Mouse (Mus musculus) layer of hippocampus, postnatal 36 days (tissue): Measurements from ENCODE around the gene Gm11011. TPM values are rescaled to one million over a fixed set of nuclear protein-coding genes. Genes with fewer than 3 reads are reported as not detected.
A peak's percentile ranks its signal among the peaks of the same experiment; 100 is the strongest.
"Not testable (repeated sequence)": the region's sequence is repeated elsewhere in the genome, so short reads cannot be mapped to it uniquely, and the experiment has no call there.

Source experiments
- DNase-seq, 2 experiments: peaks; one replicate each; pipeline ENCODE4 v3.0.0; 2022
- total RNA-seq, 2 experiments: library from RNA; stranded (reverse); gene quantifications; 2 replicates each; pipeline ENCODE4 v1.2.3; 2021

Gene Gm11011
- total RNA-seq: not detected

DNA sequence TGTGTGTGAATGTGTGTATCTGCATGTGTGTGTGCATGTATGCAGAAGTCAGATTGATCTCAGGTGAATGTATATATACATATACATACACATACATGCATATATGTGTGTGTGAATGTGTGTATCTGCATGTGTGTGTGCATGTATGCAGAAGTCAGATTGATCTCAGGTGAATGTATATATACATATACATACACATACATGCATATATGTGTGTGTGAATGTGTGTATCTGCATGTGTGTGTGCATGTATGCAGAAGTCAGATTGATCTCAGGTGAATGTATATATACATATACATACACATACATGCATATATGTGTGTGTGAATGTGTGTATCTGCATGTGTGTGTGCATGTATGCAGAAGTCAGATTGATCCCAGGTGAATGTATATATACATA lies at the start of gene Gm11011:
Gm11011 (minus strand) TSS at position 101 of the 400 bp plus-strand sequence.
- DNase-seq: not testable (repeated sequence)

DNA sequence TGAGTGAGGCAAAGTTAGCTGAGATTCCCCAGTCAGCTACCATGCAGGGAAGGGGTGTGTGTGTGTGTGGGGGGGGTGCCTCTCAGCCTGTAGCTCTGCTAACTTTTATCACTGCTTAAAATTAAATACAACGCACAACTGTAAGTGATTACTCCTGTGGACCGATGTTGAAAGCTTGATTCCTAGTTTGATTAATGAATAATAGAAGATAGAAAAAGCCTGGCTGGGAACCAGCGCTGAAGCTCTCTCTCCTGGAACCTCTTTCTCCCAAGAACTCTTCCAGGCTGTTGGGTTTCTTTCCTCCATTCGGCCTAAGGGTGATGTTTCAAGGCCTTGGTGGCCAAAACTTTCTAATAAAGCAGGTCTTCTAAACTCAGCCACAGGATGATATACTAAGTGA lies 48.9 kb upstream of the Gm11011 start:
- no peak for DNase-seq

DNA sequence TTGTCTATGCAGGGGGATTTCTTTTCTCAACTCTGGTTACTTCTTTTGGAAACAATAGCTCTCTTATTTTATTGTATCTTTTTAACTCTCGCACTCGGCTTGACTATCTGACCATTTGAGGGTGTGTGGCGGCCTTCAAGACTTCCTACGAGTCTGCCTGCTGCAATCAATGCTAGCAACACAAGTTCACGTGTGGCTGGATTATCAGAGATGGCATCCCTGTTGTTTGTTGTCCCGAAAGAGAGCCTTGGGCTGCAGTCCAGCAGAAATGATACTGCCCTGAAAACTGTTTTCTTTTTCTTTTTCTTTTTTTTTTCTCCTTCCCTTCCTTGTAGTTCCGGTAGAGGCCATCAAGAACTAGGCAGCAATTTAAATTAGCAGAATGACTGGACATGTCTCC lies 47.9 kb upstream of the Gm11011 start:
- DNase-seq: no peak

DNA sequence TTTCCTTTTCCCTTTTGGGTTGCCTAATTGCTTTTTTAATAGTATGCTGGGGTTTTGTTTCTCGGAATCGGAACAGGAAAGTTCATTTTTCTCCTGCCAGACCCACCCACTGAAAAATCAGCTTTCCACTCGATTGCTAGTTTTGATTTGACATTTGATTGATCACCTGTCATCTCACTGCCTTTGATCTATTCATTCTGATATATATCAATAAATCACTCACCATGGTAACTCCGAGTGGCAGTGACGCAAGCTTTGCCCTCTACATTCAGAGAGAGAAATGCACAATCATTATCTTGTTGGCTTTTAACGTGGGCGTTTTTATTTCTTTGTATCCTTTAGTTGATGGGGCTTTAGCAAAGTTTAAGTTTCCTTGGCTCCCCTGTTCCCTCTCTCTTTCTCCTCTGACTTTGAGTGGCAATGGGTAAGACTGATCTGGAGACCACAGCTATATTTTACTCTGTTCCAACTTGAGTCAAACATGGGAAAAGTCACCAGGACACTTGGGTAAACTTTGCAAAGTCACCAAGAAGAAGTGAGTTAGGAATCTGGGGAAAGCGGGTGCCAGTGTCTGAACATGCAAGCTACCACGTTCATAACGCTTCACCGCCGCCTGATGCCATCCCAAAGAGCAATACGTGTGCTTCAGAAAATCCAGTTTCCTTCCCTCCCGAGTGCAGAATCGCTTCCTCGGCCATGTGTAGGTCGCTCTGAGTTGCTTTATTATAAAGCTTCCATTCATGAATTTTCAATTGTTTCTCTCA lies 47.3 kb upstream of the Gm11011 start:
- no peak for DNase-seq

DNA sequence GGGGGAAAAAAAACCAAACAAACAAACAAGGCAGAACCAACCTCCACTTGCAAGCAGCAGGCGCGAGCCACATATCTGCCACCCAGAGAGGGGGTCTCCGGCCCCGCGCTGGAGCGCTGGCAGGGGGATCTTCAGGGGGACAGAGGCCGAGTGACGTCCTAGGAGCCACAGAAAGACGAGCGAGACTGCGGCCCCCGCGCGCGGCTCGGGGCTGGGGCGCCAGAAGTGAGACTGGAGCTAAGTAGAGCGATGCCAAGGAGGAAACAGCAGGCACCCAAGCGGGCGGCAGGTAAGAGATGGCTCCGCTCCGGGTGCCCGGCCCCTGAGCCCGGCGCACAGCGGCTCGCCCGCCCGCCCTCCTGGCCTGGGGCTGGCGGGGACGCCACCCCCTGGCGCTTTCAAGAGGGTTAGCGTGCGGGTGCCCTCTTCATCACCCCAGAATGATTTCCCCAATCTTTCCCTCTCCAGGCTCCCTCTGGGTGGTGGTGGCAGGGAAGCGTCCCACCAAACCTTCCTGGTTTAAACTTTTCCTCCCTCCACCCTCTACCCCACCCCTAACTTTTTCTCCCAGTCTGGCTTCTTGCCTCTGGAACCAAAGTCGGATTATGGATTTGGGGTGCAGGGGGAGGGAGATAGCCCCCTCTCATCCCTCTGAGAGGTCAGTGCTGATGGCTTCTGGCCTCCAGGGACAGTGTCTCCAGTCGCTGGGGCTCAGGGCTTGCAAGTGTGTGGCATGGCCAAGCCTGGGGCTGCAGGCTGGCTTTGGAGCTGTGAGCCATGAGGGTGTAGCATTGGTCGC lies 46.1 kb upstream of the Gm11011 start:
- peak; percentile 7 to 11 for DNase-seq

DNA sequence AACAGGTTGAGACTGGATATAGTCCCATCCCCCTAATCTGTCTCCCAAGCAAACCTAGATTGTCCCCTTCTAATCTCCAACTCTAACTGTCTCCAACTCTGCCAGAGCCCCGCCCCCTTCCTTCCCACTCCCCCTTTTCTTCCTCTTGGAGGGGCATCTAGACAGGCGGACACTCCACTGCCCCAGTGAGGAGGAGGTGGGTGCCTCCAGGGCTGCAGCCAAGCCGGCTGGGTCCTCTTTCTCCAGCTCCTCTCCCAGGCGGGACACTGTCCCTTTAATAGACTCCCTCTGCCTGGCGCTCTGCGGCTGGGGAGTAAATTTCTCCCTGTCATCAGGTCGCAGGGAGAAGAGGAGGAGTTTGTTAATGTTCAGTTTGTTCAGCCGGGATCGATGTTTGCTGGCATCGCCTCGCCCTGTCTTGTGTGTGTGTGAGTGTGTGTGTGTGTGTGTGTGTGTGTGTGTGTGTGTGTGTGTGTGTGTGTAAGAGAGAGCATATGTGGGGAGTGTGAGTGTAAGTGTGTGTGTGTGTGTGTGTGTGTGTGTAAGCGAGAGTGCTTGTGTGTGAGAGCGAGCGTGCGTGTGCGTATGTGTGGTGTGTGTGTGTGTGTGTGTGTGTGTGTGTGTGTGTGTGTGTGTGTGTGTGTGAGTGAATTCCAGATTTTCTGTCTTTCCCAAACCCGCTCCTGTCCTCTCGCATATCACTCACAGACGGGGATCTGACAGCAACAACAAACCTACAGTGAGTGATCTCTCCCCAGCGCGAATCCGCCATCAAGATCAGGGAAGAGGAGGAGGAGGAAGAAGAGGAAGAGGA lies 45.0 kb upstream of the Gm11011 start, which contains the start of gene Tshz2:
Tshz2 (plus strand) TSS at position 676 of the 814 bp plus-strand sequence.
- no peak for DNase-seq

DNA sequence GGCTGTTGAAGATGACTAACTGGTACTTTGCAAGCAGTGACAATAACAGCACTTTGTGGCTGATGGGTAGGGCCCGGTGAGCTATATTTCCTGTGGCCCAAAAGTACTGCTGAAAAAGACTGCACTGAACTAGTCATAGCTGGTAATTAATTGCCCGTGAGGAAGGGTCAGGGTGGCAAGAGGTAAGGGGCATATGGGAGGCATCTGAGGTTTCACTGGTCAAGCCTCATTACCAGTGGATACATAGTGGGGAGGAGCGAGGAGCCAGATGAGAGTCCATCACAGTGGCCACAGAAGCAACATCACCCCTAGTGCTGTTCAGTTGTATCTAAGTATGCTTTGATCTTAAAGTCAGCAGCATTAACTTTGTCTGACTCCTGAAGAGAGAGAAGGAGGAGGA lies 42.5 kb upstream of the Gm11011 start:
- no peak for DNase-seq

DNA sequence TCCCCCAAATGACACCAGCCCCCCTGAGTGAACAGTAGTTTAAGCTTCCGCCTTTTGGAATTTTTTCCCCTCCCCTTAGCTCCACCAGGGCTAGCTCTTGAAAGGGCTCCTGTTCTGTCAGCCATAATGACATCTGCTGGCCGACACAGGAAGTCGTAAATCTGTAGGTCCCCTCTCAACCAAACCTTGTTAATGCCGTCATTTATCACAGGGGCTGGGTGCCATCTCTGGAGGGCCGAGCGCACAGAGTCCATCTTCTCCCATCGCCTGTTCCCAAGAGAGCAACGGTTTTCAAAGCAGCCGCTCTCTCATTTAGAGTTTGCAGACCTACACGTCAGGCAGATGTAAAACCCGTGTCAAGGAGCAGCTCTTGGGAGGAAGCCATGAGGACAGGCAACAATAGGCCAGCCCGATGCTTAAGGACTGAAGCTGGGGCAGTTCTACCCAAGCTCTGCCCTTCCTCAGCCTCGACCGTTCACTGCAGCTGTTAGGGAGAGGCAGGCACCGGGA lies 33.7 kb upstream of the Gm11011 start:
- peak in 1 of 2 experiments; percentile 10 for DNase-seq

DNA sequence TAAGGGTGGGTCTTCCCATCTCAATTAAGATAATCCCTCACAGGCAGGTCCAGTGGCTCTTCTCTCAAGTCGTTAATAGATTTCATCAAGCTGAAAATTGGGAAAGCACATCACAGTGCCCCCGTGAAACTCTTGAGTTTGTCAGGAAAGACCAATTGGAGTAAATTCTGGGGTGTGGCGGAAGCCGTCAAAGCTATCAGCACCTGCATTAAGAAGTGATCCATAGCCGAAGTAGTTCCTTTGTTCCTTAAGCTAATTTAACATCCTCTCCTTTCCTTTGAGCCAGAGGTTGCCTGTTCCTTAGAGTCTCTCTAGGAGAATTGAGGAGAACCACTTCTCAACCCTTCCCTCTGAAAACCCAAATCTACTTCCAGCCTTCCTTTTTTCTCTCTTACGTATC lies 28.5 kb upstream of the Gm11011 start:
- no peak for DNase-seq

DNA sequence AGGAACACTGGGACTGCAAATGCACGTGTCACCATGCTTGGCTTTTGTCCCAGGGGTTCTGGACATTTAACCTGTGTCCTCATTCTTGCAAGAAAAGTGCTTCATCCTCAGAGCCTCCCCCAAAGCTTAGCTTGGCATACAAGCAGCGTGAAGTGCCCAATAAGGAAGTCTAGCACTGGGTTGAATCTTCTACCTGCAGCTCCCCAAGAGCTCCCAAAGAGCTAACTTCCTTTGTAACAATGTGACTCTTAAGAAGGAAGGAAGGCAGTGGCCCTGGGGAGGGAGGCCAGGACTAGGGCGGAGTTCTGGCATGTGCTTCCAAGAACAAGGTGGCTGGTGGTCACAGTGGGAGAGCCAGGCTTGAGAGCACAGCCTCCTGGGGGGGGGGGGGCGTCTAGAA lies 27.1 kb upstream of the Gm11011 start:
- DNase-seq: no peak

DNA sequence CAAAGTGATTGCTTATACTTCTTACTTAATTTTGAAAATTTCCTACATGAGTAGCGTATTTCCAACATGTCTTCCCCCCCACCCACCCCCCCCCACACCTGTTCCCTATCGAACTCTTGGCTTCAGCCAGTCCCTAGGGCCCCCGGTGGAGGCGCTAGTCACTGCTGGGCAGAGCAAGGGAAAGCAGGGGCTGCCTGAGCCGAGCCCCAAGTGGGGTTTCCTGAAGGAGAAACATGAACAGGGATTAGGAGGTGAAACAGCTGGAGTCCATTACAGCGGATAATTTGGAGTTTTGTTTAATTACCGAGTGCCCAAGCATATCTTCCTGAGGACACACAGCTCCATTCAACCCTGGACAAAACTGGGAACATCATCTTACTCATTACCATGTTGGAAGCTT lies 24.0 kb upstream of the Gm11011 start:
- DNase-seq: no peak

DNA sequence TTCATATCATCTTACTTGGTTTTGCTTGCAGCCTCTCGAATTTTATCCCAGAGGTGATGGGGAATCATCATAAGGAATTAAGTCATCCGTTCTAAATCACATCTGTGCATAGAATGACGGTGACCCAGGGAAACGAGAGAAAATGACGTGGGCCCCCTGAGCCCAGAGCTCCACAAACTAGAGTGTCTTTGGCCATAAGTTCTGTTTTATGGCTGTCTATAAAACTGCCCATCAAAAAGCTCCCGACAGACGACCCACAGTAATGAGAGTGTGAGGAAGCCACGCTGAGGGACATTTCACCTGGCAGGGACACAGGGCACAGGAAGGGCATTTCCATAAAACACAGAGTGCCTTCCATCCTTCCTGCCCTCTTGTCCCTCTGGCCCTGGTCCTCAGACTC lies 23.3 kb upstream of the Gm11011 start:
- no peak for DNase-seq

DNA sequence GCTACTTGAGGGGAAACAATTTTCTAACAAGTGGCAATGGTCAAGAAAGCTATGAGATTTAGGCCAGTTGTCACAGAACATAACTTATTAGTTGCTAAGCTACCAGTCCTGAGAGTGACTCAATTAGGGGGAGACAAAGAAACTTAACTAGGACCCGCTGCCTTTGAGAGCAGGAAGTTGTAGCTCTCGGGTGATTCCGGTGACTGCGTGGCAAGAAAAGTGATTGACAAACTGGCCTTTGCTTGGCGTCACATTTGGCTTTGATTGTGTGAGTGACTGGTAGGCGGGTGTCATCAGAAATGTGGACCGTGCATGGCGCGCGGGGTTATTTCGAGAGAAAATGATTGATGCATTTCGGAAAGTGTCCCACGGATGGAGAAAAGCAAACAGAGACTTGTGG lies 22.4 kb upstream of the Gm11011 start:
- DNase-seq: no peak

DNA sequence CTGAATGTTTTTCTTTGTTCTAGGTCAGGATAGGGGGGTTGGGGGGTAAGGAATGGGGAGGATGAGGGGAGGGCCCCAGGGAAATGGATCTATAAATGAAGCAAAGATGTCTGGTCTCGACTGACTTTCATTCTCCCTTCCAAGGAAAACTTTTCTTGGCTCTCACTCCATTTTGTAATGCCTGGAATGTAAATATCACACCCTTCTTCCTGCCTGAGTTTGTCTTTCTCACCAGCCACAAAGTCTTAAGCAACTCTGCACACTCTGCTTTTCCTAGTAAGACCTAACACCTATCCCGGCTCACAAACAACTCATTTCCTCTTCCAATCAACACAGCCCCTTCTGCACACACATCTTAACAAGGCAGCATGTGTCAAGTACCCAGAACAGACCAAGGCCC lies 20.2 kb upstream of the Gm11011 start:
- no peak for DNase-seq

DNA sequence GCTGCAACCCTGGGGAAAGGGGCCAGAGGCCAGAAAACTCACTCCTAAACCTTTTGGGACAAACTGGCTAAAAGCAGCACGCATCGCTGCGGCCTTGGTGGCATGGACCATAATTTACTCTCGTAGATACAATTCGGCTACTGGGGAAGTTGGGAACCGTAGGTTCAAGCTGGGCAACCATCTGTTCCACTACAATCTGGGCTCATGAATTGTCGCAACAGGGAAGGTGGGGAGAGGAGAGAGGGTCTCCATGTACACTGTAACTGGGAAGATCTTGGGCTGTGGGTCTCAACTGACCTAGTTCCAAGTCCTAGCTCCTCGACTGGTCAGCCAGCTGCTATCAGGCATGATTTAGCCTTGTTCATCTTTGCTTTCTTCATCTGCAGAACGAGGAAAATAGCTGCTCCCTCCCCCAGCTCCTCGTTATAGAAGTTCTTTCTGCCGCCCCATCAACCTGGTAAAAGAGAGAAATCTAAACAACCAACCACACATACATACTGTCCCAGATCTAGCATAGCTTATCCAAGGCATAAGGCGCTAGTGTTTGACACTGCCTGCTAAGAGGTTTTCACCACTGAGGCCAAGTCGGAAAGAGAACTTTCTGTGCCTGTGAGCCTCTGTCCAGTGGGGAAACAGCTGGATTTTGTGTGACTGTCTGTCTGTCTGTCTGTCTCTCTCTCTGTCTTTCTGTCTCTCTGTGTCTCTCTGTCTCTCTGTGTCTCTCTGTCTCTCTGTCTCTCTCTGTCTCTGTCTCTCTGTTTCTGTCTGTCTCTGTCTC lies 19.5 kb upstream of the Gm11011 start:
- peak in 1 of 2 experiments; percentile 12 for DNase-seq

DNA sequence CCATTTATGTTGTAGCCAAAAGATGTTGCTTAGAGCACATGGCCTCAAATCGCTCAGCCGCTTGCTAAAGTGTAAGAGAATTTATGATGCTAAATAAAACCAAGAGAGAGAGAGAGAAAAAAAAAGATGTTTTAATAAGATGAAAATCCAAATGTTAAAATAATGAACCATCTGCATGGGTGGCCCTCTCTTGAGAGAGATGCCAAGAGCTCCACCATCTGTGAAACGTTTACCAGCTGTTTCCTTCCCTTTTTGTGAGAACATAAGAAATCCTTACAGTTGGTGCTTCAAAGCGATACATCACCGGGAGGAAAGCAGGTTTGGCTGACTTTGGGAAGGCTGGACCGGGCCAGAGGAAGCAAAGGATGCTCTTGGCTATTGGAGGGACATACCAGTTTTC lies 12.6 kb upstream of the Gm11011 start:
- peak; percentile 32 to 45 for DNase-seq

DNA sequence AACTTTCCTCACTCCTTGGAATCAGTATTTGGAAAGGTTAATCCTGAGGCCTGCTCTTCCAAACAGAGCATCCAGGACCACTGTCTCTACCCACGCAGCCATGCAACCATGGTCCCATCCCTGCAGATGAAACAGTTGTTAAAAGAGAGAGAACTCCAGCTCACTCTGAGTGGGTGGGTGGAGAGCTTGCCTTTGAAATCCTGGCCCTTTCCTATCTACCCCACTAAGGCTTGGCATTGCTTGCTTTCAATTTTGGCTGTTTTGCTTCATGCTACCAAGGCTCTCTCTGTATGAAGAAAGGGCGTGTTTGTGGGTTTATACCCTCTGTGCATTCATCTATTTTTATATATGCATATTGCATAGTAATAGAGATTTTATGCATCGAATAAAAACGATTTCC lies 12.0 kb upstream of the Gm11011 start:
- no peak for DNase-seq

DNA sequence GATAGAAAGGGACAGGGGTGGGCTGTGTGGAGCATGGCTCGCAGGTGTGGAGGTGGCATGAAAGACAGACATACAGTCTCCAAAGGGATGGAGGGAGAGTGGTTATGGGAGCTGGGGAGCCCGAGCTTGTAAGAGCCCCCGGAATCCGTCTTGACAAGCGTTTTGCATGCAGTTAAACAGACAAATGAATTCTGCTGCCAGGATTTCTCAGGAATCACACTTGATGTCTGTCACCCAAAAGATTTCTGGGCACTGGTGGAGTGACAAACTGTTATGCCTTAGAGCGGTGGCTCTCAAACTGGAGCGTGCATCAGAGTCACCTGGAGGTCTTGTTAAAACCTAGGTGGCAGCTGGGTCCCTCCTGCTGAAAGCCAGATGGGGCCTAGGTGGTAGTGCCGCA lies 10.4 kb upstream of the Gm11011 start:
- no peak for DNase-seq

DNA sequence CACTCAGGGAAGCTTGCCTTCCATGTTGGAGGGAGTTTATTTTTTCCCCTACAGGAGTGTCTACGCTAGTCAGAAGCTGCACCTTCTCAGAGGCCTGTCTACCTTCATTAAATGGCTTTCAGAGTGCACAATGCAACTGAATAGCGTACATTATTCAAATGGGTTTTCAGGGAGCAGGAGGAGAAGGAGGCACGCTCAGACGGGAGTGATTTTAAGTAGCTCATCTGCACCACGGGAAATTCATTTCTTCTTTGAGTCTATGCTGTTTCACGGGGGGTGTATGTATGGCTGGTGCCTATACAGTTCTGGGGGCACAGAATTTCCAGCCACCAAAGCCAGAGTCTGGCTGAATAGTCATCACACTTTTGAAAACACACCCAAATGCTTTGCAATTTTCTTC lies 9.8 kb upstream of the Gm11011 start:
- DNase-seq: no peak

DNA sequence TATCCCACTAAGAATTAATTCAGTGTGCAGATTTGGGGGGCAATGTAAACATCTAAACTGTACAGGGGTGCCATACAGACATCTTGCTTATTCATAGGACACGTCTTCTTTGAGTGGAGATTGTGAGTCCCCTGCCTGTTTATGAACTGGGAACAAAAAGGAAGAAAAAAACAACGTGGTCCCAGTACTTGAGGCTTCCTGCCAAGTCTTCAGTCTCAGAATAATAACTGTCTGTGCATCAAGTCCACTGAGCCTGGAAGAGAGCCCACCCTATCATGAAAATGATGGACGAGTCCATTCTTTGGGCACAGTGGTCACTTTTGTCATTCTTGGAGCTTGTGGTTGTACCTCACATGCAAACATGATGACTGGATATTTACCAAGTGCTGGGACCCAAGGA lies 6.2 kb upstream of the Gm11011 start:
- no peak for DNase-seq

DNA sequence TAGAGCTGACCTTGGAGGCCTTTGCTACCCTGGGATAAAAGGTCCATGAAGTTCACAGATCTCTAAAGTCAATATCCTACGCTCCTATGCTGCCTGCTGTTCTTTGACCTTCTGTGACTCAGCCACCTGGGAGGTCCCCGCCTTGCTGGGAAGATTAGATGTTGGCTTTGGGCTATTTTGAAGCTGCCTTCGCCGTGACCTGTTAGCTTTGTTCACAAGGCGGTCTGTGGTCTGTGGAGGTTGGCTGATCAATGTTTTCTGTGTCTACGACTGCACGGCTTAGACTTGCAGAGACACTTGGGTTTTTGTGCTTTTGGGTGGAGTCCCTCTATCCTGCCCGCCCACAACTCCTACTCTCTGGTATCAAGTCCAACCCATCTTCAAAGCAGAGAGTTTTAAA lies 2.9 kb upstream of the Gm11011 start:
- no peak for DNase-seq

DNA sequence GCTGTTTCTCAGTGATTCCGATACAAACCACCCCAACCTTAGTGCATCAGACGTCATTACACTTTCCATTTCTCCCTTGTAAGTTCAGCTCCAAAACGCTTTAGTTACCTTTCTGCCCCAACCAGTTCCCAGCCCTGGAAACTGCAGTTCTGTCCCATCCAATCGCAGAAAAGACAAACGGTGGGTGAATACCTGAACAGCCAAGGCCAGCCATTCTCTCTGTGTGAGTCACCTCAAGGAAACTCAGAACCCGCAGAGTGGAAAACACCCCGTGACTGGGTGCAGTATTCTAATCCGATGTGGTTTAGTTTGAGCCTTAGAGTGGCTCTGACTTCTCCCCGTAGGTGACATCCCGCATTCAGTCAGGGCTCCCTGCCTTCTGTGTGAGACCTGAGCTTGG lies 2.2 kb upstream of the Gm11011 start:
- DNase-seq: no peak
